Mouse (Mus musculus) neural tube, embryonic 13.5 days (tissue): Measurements from ENCODE around the gene Slc8a3. TPM values are rescaled to one million over a fixed set of nuclear protein-coding genes. Genes with fewer than 3 reads are reported as not detected.

Experiments
- ATAC-seq: fragments of 200-750 bp; cut with Nextera tagmentation; 2 replicates; pipeline ENCODE4 v1.8.0; 2017; ENCODE audit warnings: low read depth, mild to moderate bottlenecking, moderate TSS enrichment, moderate library complexity
- H3K27ac ChIP-seq: fragments of 300-500 bp; sonication (generic); replicated peaks from 2 replicates; pipeline ENCODE4 v1.5.1; 2015; ENCODE audit warnings: moderate library complexity, mild to moderate bottlenecking, inconsistent platforms
- H3K27me3 ChIP-seq: fragments of 300-500 bp; sonication (generic); 2 replicates; pipeline ENCODE4 v1.6.1; 2015; ENCODE audit warnings: mild to moderate bottlenecking, inconsistent platforms
- H3K36me3 ChIP-seq: fragments of 300-500 bp; sonication (generic); 2 replicates; pipeline ENCODE4 v1.6.1; 2015; ENCODE audit warnings: mild to moderate bottlenecking, inconsistent platforms
- H3K4me1 ChIP-seq: fragments of 300-500 bp; sonication (generic); replicated peaks from 2 replicates; pipeline ENCODE4 v1.6.1; 2015; ENCODE audit warnings: inconsistent platforms
- H3K4me2 ChIP-seq: fragments of 300-500 bp; sonication (generic); 2 replicates; pipeline ENCODE4 v1.6.1; 2015; ENCODE audit warnings: inconsistent platforms, mild to moderate bottlenecking, moderate library complexity
- H3K4me3 ChIP-seq: fragments of 300-500 bp; sonication (generic); 2 replicates; pipeline ENCODE4 v1.5.1; 2015; ENCODE audit warnings: mild to moderate bottlenecking, inconsistent platforms
- H3K9ac ChIP-seq: fragments of 300-500 bp; sonication (generic); 2 replicates; pipeline ENCODE4 v1.6.1; 2015; ENCODE audit warnings: moderate library complexity, mild to moderate bottlenecking, inconsistent platforms
- H3K9me3 ChIP-seq: fragments of 300-500 bp; sonication (generic); 2 replicates; pipeline ENCODE4 v1.6.1; 2016; ENCODE audit warnings: inconsistent platforms
- WGBS: fragments of 180-500 bp; shearing (Covaris S2); methylation state at CpG from one replicate; pipeline ENCODE4 v1.1.7; 2015; 5-methylcytosine and 5-hydroxymethylcytosine counted together
- polyA plus RNA-seq: library from polyadenylated mRNA; unstranded; fragments of >200 nt; fragmentation: Nextera tagmentation; extraction: Ambion mirVana; gene quantifications from 2 replicates; pipeline ENCODE4 v1.2.1, GENCODE M21; 2015

Gene Slc8a3
- polyA plus RNA-seq, 1 experiment from 2014 or later: 5.2 TPM

DNA sequence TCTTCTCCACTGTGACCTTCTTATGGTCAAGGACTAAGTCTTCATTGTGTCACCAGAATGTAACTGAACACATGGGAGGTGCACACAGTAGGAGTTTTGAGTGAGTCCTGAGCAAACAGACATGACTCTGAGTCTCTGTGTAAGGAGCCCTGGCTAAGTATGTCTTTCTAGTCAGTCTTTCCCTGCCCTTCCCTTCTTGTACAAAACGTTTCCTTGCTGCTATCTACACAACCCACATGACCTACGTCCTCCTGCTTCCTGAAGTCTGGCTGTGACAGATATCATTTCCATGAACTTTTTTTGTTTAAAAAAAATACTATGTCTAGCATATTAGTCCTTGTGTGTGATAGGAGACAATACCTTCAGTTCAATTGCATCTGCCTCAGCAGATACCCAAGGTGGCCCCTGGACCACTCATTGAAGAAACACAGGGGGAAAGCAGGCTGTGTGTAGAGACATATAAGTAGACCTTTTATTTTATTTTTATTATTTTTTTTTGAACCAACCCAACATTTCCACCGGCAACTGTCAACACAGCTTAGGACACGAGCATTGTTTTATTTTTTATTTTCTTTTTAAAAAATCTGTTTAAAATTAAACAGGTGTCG, 135.4 kb downstream of the Slc8a3 start:
- H3K9me3 ChIP-seq: no peaks in the 10 kb centered on the region
- no peak overlapping the region for H3K9ac ChIP-seq
- H3K27ac ChIP-seq: no peak overlapping the region
- H3K4me1 ChIP-seq: 0 out of 2 replicates have a peak, but pooled peaks cover 3% of the 10 kb centered on the region
- H3K4me2 ChIP-seq: no peak overlapping the region
- 79% methylated on average over 5 of the region's 5 CpGs for WGBS
- H3K27me3 ChIP-seq: no peaks in the 10 kb centered on the region
- no peak for ATAC-seq
- H3K4me3 ChIP-seq: no peak overlapping the region
- H3K36me3 ChIP-seq: no peaks in the 10 kb centered on the region

GRCm38 (mm10) chr12:81193968-81194367, 139.0 kb downstream of the Slc8a3 start:
- Histone ChIP-seq H3K36me3 (no peaks in the 10 kb centered on the region), H3K27me3 (no peaks in the 10 kb centered on the region), H3K4me2 (no peak overlapping the region), H3K4me1 (no peaks in the 10 kb centered on the region), H3K27ac (no peak overlapping the region), H3K4me3 (no peak overlapping the region), H3K9ac (no peak overlapping the region), H3K9me3 (no peaks in the 10 kb centered on the region)
- ATAC-seq: no peak
- 91% methylated on average over 2 of the region's 2 CpGs for WGBS

DNA sequence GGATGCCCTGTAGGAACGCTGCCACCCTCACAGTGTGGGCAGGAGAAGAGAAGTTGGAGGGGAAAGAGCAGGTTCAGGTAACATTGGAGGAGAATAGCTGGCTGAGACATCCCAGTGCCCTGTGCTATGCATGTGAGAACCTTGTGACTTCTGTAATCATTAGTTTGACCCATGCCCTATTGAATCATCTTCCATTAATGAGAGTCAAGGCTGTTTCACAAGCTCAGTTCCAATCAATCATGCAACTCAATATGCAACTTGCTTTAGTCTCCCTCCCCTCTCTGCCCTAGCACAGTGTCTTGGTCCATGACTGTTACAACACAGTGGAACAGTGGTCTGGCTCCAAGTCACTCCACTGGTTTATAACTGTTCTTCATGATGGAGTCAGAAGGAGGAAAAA, 143.3 kb downstream of the Slc8a3 start:
- Histone ChIP-seq H3K27me3 (no peaks in the 10 kb centered on the region), H3K4me3 (no peak overlapping the region), H3K4me2 (no peak overlapping the region), H3K4me1 (no peaks in the 10 kb centered on the region), H3K36me3 (no peaks in the 10 kb centered on the region), H3K9me3 (no peaks in the 10 kb centered on the region), H3K27ac (no peak overlapping the region), H3K9ac (no peak overlapping the region)
- ATAC-seq: no peak
- WGBS: 78% methylated on average over 1 of the region's 1 CpGs

- H3K9ac ChIP-seq: no peak overlapping the region
- ATAC-seq: no peak
- no peaks in the 10 kb centered on the region for H3K36me3 ChIP-seq
- H3K27me3 ChIP-seq: no peaks in the 10 kb centered on the region
- no peak overlapping the region for H3K4me2 ChIP-seq
- no peaks in the 10 kb centered on the region for H3K4me1 ChIP-seq
- H3K4me3 ChIP-seq: no peak overlapping the region
- no peak overlapping the region for H3K27ac ChIP-seq
- 91% methylated on average over 4 of the region's 4 CpGs for WGBS
- no peaks in the 10 kb centered on the region for H3K9me3 ChIP-seq
Observed at GRCm38 (mm10) chr12:81188996-81189395, 144.0 kb downstream of the Slc8a3 start.

GRCm38 (mm10) chr12:81188423-81188822, 144.6 kb downstream of the Slc8a3 start:
- ATAC-seq: no peak
- no peaks in the 10 kb centered on the region for H3K4me1 ChIP-seq
- WGBS: 87% methylated on average over 3 of the region's 3 CpGs

DNA sequence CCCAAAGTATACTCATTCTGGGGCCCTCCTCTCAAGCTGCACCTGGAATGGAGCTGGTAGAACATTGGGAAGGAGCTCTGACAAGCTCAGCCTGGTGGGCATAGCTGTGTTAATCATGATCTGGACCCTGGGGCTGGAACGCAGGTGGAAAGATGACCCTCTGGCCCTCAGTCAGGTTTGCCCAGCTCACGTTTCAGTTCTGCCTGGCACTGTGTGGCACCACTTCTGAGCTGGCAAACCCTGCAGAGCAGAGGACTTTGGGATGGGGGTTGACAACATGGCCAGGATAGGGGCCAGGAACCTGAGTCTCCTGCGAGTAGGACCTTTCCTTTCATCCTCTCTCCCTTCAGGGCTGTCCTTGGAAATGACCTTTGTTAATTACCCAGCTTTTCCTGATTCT, 146.3 kb downstream of the Slc8a3 start:
- ATAC-seq: no peak

More at GRCm38 (mm10) chr12:81188423-81188822, 144.6 kb downstream of the Slc8a3 start:
- H3K9ac ChIP-seq: no peak overlapping the region
- H3K27me3 ChIP-seq: no peaks in the 10 kb centered on the region
- no peaks in the 10 kb centered on the region for H3K36me3 ChIP-seq
- no peaks in the 10 kb centered on the region for H3K9me3 ChIP-seq
- H3K4me2 ChIP-seq: no peak overlapping the region
- no peak overlapping the region for H3K27ac ChIP-seq
- H3K4me3 ChIP-seq: no peak overlapping the region

DNA sequence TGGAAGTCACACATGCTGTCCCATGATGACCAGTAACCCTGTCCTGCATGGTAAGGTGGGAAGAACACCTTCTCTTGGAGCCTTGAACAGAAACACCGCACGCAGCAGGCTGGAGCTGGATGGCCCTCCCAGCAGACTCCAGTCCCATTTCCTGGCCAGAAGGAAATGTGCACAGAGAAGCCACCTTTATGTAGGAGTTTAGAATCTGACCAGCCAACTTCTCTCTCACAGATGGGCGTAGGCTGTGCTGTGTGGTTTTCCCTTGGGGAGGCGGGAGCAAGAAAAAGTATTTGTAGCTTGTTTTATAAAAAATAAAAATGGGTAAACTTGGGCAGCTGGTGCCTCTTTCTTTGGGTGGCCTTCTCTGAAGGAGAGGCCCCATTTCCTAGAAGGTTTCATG, 146.9 kb downstream of the Slc8a3 start:
- no peak overlapping the region for H3K4me3 ChIP-seq
- H3K4me1 ChIP-seq: no peaks in the 10 kb centered on the region
- no peaks in the 10 kb centered on the region for H3K9me3 ChIP-seq
- H3K36me3 ChIP-seq: no peaks in the 10 kb centered on the region
- H3K4me2 ChIP-seq: no peak overlapping the region
- H3K27ac ChIP-seq: no peak overlapping the region
- H3K27me3 ChIP-seq: no peaks in the 10 kb centered on the region
- ATAC-seq: no peak
- no peak overlapping the region for H3K9ac ChIP-seq
- WGBS: 92% methylated on average over 4 of the region's 4 CpGs

More for the DNA sequence above, 146.3 kb downstream of the Slc8a3 start:
- Histone ChIP-seq H3K27ac (no peak overlapping the region), H3K4me2 (no peak overlapping the region), H3K36me3 (no peaks in the 10 kb centered on the region), H3K4me3 (no peak overlapping the region), H3K9ac (no peak overlapping the region), H3K4me1 (no peaks in the 10 kb centered on the region), H3K9me3 (no peaks in the 10 kb centered on the region), H3K27me3 (no peaks in the 10 kb centered on the region)
- WGBS: 97% methylated on average over 3 of the region's 3 CpGs

- Histone ChIP-seq H3K27me3 (no peaks in the 10 kb centered on the region), H3K9ac (no peak overlapping the region), H3K4me2 (no peak overlapping the region), H3K4me1 (no peaks in the 10 kb centered on the region), H3K27ac (no peak overlapping the region), H3K4me3 (no peak overlapping the region), H3K36me3 (no peaks in the 10 kb centered on the region; the same call in 1 of the 2 replicates), H3K9me3 (no peaks in the 10 kb centered on the region)
- 92% methylated on average over 2 of the region's 2 CpGs for WGBS
- no peak for ATAC-seq
Observed at GRCm38 (mm10) chr12:81184967-81185366, 148.0 kb downstream of the Slc8a3 start.

GRCm38 (mm10) chr12:81182073-81182472, 150.9 kb downstream of the Slc8a3 start:
- H3K9me3 ChIP-seq: no peaks in the 10 kb centered on the region
- H3K27me3 ChIP-seq: no peaks in the 10 kb centered on the region
- no peak overlapping the region for H3K4me3 ChIP-seq
- no peak overlapping the region for H3K27ac ChIP-seq
- WGBS: 51% methylated on average over 3 of the region's 3 CpGs
- H3K36me3 ChIP-seq: no peaks in the 10 kb centered on the region; the same call in 1 of the 2 replicates
- H3K4me2 ChIP-seq: no peak overlapping the region
- H3K4me1 ChIP-seq: no peaks in the 10 kb centered on the region
- no peak for ATAC-seq
- H3K9ac ChIP-seq: no peak overlapping the region

- H3K36me3 ChIP-seq: no peaks in the 10 kb centered on the region; the same call in 1 of the 2 replicates
- no peak overlapping the region for H3K4me3 ChIP-seq
- no peak for ATAC-seq
- 64% methylated on average over 9 of the region's 9 CpGs for WGBS
- H3K27me3 ChIP-seq: peaks cover 2% of the 10 kb centered on the region; the same call in 1 of the 2 replicates
- peaks cover 9% of the 10 kb centered on the region for H3K4me1 ChIP-seq
- no peak overlapping the region for H3K27ac ChIP-seq
- H3K4me2 ChIP-seq: no peak overlapping the region
- H3K9me3 ChIP-seq: no peaks in the 10 kb centered on the region
- H3K9ac ChIP-seq: no peak overlapping the region
Observed at GRCm38 (mm10) chr12:81175252-81175651, 157.7 kb downstream of the Slc8a3 start.

DNA sequence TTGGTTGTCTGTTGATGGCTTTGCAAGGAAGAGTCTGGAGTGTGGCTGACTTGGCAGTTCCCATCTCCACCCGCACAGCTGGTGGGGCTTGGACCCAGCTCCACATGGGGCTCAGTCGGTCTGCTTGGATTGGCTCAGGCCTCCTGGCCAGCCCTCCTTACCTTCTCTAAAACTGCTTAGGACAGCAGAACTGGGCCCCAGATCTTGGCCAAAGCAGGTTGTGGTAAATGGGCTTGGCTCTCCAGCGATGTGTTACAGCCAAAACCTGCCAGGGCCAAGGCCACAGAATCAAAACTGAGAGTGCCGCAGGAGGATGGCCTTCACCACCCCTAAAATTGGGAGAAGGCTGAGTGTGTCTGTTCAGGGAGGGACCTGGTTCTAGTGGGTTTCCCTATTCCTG, 159.1 kb downstream of the Slc8a3 start:
- Histone ChIP-seq H3K27ac (no peak overlapping the region), H3K27me3 (peaks cover 2% of the 10 kb centered on the region; the same call in 1 of the 2 replicates), H3K4me1 (peaks cover 9% of the 10 kb centered on the region), H3K9me3 (no peaks in the 10 kb centered on the region), H3K9ac (no peak overlapping the region), H3K4me3 (no peak overlapping the region), H3K4me2 (no peak overlapping the region), H3K36me3 (no peaks in the 10 kb centered on the region)
- no peak for ATAC-seq
- 94% methylated on average over 4 of the region's 4 CpGs for WGBS

DNA sequence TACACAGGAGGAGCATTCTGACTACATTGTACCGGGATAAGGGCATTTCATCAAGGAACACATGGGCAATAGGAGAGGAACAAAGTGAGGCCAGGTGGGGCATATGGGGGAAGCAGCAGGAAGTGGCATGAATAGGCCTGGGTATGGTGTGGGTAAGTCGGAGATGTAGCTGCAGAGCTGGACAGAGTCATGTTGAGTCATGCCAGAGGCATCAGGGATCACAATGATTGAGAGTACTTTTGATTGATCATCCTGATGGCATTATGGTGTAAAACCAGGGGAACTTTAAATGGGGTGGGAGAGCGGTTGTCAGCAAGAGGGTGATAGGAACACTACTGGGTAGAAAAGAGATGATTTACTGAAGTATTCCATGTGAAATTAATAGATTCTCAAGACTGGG, 160.0 kb downstream of the Slc8a3 start:
- Histone ChIP-seq H3K36me3 (no peaks in the 10 kb centered on the region), H3K4me1 (peaks cover 9% of the 10 kb centered on the region), H3K9ac (no peak overlapping the region), H3K4me2 (no peak overlapping the region), H3K27me3 (peaks cover 8% of the 10 kb centered on the region; the same call in 1 of the 2 replicates), H3K4me3 (no peak overlapping the region), H3K27ac (no peak overlapping the region), H3K9me3 (no peaks in the 10 kb centered on the region)
- 89% methylated on average over 3 of the region's 3 CpGs for WGBS
- no peak for ATAC-seq

GRCm38 (mm10) chr12:81170076-81170475, 162.9 kb downstream of the Slc8a3 start:
- Histone ChIP-seq H3K27ac (no peak overlapping the region), H3K4me1 (peaks cover 21% of the 10 kb centered on the region), H3K9me3 (no peaks in the 10 kb centered on the region), H3K36me3 (no peaks in the 10 kb centered on the region), H3K4me2 (no peak overlapping the region), H3K4me3 (no peak overlapping the region), H3K9ac (no peak overlapping the region), H3K27me3 (peaks cover 22% of the 10 kb centered on the region)
- WGBS: 91% methylated on average over 2 of the region's 2 CpGs
- no peak for ATAC-seq
